Mouse (Mus musculus): Measurements from ENCODE around the gene Ephb3.

DNA sequence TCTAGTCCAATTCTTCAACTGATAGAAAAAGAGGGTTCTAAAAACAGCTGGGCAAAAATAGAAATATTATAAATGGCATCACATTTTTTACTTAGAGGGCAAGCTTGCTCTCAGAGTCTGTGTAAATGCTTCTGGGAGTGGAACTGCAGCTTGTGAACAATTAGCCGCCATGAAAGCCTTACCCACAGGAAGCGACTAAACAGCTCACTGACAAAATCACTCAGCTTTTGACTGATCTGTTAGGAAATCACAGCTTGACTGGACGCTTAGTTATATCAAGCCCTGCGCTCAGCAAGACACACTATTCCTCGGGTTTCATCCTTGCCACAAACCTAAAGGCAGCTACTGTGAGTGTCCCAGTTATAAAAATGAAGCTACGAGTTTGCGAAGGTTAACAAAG lies 17.0 kb upstream of the Ephb3 start:
- TF ChIP-seq CTCF (IDR thresholded peaks at IDR 0.05; ENCODE audit: extremely low read depth, insufficient read depth, low read length) (no peak), POLR2A (IDR thresholded peaks at IDR 0.05; ENCODE audit: extremely low read depth, insufficient read depth, low read length) (no peak)
